Mouse (Mus musculus): ENCODE measurements around the gene Tas2r129. TPM values are rescaled to one million over a fixed set of nuclear protein-coding genes. Genes with fewer than 3 reads are reported as not detected.
"Not testable (repeated sequence)": the region's sequence is repeated elsewhere in the genome, so short reads cannot be mapped to it uniquely, and the experiment has no call there.

The Tas2r129 gene
- total RNA-seq (2014; rRNA removed) (not detected in 2 replicates), polyA plus RNA-seq (2015; fragmentation: Nextera tagmentation; extraction: Ambion mirVana) (not detected in 2 replicates)

DNA sequence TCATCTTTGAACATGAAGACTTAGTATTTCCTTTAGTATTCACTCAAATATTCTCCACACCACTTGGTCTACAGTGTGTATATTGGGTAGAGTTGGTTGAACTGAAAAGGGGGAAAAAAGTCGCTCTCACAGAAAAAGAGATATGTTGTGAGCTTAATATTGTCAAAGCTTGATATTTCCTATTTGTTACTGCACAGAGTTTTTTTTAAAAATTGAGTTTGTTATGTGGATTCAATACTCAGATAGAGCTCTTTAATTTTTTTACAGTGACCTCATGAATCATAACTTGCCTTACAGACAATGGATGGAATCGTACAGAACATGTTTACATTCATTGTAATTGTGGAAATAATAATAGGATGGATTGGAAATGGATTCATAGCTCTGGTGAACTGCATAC lies at the start of gene Tas2r129:
Gene Tas2r129, plus strand, starts transcription at position 301 of the 400 bp plus-strand sequence.
- no peak for ATAC-seq (ENCODE audit: low FRiP score)
- no peaks in the 10 kb centered on the region for H3K9me3 ChIP-seq (ENCODE audit: low read length)
- H3K4me2 ChIP-seq (ENCODE audit: low read depth, low read length, poor library complexity, severe bottlenecking), result no peak within 1 kb of the TSS
- no peak within 1 kb of the TSS for H3K27ac ChIP-seq (ENCODE audit: low read depth, low read length)
- H3K4me1 ChIP-seq (ENCODE audit: insufficient read depth, low read length), result no peaks in the 10 kb centered on the region
- no peak for TF ChIP-seq CTCF (IDR thresholded peaks at IDR 0.05)
- DNase-seq (ENCODE audit: low spot score), result no peak
- H3K9ac ChIP-seq (replicated peaks; ENCODE audit: low read length, poor library complexity, severe bottlenecking), result no peak within 1 kb of the TSS
- H3K27me3 ChIP-seq (ENCODE audit: insufficient read depth, low read length), result no peaks in the 10 kb centered on the region
- WGBS, result 80% methylated on average over 2 of the region's 2 CpGs
- no peaks in the 10 kb centered on the region for H3K36me3 ChIP-seq (ENCODE audit: insufficient read depth, low read length)
- H3K4me3 ChIP-seq (ENCODE audit: low read depth, low read length), result no peak within 1 kb of the TSS

DNA sequence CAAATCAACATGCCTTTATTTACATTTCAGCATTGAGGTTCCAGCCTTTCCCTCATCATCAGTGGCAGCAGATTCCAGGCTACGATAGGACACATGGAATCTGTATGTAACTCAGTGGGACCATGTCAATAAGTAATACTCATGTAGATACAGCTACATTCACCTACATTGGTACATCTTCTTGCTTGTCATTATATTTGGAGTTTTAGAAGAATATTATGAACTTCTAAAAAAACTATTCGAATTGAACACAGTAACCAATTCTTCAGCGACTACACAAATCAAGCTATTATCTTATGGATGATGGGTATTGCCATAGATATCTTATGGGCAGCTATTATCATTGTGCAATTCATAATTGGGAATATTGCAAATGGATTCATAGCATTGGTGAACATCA lies 41.6 kb upstream of the Tas2r129 start, which contains the start of gene Tas2r125:
Gene Tas2r125, plus strand, starts transcription at position 301 of the 400 bp plus-strand sequence.
- no peaks in the 10 kb centered on the region for H3K9me3 ChIP-seq (ENCODE audit: low read length)
- H3K27ac ChIP-seq (ENCODE audit: low read depth, low read length), result no peak within 1 kb of the TSS
- H3K4me3 ChIP-seq (ENCODE audit: low read depth, low read length), result no peak within 1 kb of the TSS
- ATAC-seq (ENCODE audit: low FRiP score) (no peak), DNase-seq (ENCODE audit: low spot score) (no peak)
- no peaks in the 10 kb centered on the region for H3K36me3 ChIP-seq (ENCODE audit: insufficient read depth, low read length)
- H3K4me2 ChIP-seq (ENCODE audit: low read depth, low read length, poor library complexity, severe bottlenecking), result no peak within 1 kb of the TSS
- TF ChIP-seq CTCF (IDR thresholded peaks at IDR 0.05), result no peak
- no peaks in the 10 kb centered on the region for H3K4me1 ChIP-seq (ENCODE audit: insufficient read depth, low read length)
- H3K27me3 ChIP-seq (ENCODE audit: insufficient read depth, low read length), result no peaks in the 10 kb centered on the region
- 88% methylated on average over 3 of the region's 3 CpGs for WGBS
- no peak within 1 kb of the TSS for H3K9ac ChIP-seq (replicated peaks; ENCODE audit: low read length, poor library complexity, severe bottlenecking)

DNA sequence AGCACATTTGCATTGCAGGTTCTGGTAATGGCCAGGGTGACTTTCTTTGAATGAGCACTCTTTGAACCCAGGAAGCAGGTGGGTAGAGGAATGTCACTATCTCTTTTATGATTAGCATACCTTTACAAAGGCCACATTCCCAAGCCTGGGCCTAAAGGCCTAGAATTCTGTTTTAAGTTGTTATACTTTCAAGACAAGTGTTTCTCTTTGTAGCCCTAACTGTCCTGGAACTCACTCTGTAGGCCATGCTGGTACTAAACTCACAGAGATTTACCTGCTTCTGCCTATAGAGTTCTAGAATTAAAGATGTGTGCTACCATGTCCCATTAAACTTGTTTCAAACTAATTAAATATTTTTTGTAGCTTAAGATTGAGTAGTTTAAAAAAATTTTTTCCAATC lies 9.5 kb upstream of the Tas2r129 start:
- not testable (repeated sequence) for H3K36me3 ChIP-seq (ENCODE audit: insufficient read depth, low read length); ATAC-seq (ENCODE audit: low FRiP score); H3K27me3 ChIP-seq (ENCODE audit: insufficient read depth, low read length)

DNA sequence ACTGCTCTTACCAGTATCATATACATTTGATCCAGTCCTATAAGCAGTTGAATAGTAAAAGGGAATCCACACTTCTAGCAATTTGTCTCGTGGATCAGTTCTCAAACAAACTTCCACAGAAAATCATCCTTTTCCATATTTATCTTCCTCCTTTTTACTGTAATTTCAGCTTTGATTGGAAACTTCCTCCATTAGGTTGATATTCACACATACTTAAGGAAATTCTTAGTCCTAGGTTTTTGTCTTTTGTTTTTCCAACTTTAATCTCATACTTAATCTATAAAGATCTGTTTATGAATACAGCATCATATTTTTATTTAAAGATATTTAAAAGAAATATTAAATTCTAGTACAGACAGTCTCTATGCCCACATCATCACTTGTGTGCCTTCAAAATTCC lies 6.9 kb downstream of the Tas2r129 start, which contains the start of gene Tas2r131:
Gene Tas2r131, minus strand, starts transcription at position 101 of the 400 bp plus-strand sequence.
- Histone ChIP-seq H3K27ac (ENCODE audit: low read depth, low read length) (no peak within 1 kb of the TSS), H3K4me2 (ENCODE audit: low read depth, low read length, poor library complexity, severe bottlenecking) (no peak within 1 kb of the TSS), H3K4me3 (ENCODE audit: low read depth, low read length) (no peak within 1 kb of the TSS), H3K27me3 (ENCODE audit: insufficient read depth, low read length) (no peaks in the 10 kb centered on the region), H3K9me3 (ENCODE audit: low read length) (no peaks in the 10 kb centered on the region), H3K4me1 (ENCODE audit: insufficient read depth, low read length) (no peaks in the 10 kb centered on the region), H3K9ac (replicated peaks; ENCODE audit: low read length, poor library complexity, severe bottlenecking) (no peak within 1 kb of the TSS), H3K36me3 (ENCODE audit: insufficient read depth, low read length) (no peaks in the 10 kb centered on the region)
- ATAC-seq (ENCODE audit: low FRiP score), result no peak
- no peak for DNase-seq (ENCODE audit: low spot score)
- no peak for TF ChIP-seq CTCF (IDR thresholded peaks at IDR 0.05)
- 60% methylated on average over 1 of the region's 1 CpGs for WGBS

More for the DNA sequence above, 9.5 kb upstream of the Tas2r129 start:
- DNase-seq (ENCODE audit: low spot score); H3K9ac ChIP-seq (replicated peaks; ENCODE audit: low read length, poor library complexity, severe bottlenecking); H3K27ac ChIP-seq (ENCODE audit: low read depth, low read length); H3K9me3 ChIP-seq (ENCODE audit: low read length); H3K4me3 ChIP-seq (ENCODE audit: low read depth, low read length); H3K4me1 ChIP-seq (ENCODE audit: insufficient read depth, low read length); H3K4me2 ChIP-seq (ENCODE audit: low read depth, low read length, poor library complexity, severe bottlenecking): not testable (repeated sequence)

DNA sequence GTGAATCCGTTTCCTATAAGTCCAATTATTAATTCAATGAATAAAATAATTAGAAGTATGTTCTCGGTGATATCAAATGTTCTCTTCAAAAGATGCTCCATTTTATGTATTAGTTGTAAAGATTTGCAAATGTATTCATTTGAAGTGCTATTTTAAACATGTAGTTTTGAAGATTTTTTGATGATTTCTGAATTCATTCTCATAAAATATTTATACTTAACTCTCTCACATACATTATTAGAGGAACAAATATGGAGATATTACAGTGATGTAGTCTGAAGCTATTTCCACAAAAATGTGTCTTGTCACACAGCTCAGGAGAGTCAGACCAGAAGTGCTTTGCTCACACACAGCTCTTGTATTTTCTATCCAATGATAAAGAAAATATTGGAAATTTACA lies 30.0 kb downstream of the Tas2r129 start, which contains the start of gene Tas2r109:
Gene Tas2r109, minus strand, starts transcription at position 101 of the 400 bp plus-strand sequence.
- Histone ChIP-seq H3K4me3 (ENCODE audit: low read depth, low read length) (no peak within 1 kb of the TSS), H3K9me3 (ENCODE audit: low read length) (no peaks in the 10 kb centered on the region), H3K27ac (ENCODE audit: low read depth, low read length) (no peak within 1 kb of the TSS), H3K4me1 (ENCODE audit: insufficient read depth, low read length) (no peaks in the 10 kb centered on the region), H3K9ac (replicated peaks; ENCODE audit: low read length, poor library complexity, severe bottlenecking) (no peak within 1 kb of the TSS), H3K36me3 (ENCODE audit: insufficient read depth, low read length) (no peaks in the 10 kb centered on the region), H3K4me2 (ENCODE audit: low read depth, low read length, poor library complexity, severe bottlenecking) (no peak within 1 kb of the TSS), H3K27me3 (ENCODE audit: insufficient read depth, low read length) (no peaks in the 10 kb centered on the region)
- ATAC-seq (ENCODE audit: low FRiP score) (no peak), DNase-seq (ENCODE audit: low spot score) (no peak)
- TF ChIP-seq CTCF (IDR thresholded peaks at IDR 0.05), result no peak
- 69% methylated on average over 2 of the region's 2 CpGs for WGBS

Other genes starting within 250 kb of the Tas2r129 start
- not detected in 2 replicates for gene Tas2r122, start 239.2 kb upstream of the Tas2r129 start, total RNA-seq (2014; rRNA removed)
- gene Tas2r122, start 239.2 kb upstream of the Tas2r129 start, polyA plus RNA-seq (2015; fragmentation: Nextera tagmentation; extraction: Ambion mirVana), result not detected in 2 replicates
- not detected in 2 replicates for gene Tas2r115, start 213.1 kb upstream of the Tas2r129 start, total RNA-seq (2014; rRNA removed)
- not detected in 2 replicates for gene Tas2r115, start 213.1 kb upstream of the Tas2r129 start, polyA plus RNA-seq (2015; fragmentation: Nextera tagmentation; extraction: Ambion mirVana)
- not detected in 2 replicates for gene Tas2r124, start 196.4 kb upstream of the Tas2r129 start, total RNA-seq (2014; rRNA removed)
- gene Tas2r124, start 196.4 kb upstream of the Tas2r129 start, polyA plus RNA-seq (2015; fragmentation: Nextera tagmentation; extraction: Ambion mirVana), result not detected in 2 replicates
- gene Tas2r102, start 189.0 kb upstream of the Tas2r129 start, total RNA-seq (2014; rRNA removed), result not detected in 2 replicates
- not detected in 2 replicates for gene Tas2r102, start 189.0 kb upstream of the Tas2r129 start, polyA plus RNA-seq (2015; fragmentation: Nextera tagmentation; extraction: Ambion mirVana)
- gene Tas2r136, start 172.9 kb upstream of the Tas2r129 start, total RNA-seq (2014; rRNA removed), result not detected in 2 replicates
- not detected in 2 replicates for gene Tas2r136, start 172.9 kb upstream of the Tas2r129 start, polyA plus RNA-seq (2015; fragmentation: Nextera tagmentation; extraction: Ambion mirVana)
- gene Tas2r117, start 148.3 kb upstream of the Tas2r129 start, total RNA-seq (2014; rRNA removed), result not detected in 2 replicates
- not detected in 2 replicates for gene Tas2r117, start 148.3 kb upstream of the Tas2r129 start, polyA plus RNA-seq (2015; fragmentation: Nextera tagmentation; extraction: Ambion mirVana)
- gene Tas2r123, start 104.0 kb upstream of the Tas2r129 start, total RNA-seq (2014; rRNA removed), result not detected in 2 replicates
- gene Tas2r123, start 104.0 kb upstream of the Tas2r129 start, polyA plus RNA-seq (2015; fragmentation: Nextera tagmentation; extraction: Ambion mirVana), result not detected in 2 replicates
- gene Tas2r116, start 95.7 kb upstream of the Tas2r129 start, total RNA-seq (2014; rRNA removed), result not detected in 2 replicates
- gene Tas2r116, start 95.7 kb upstream of the Tas2r129 start, polyA plus RNA-seq (2015; fragmentation: Nextera tagmentation; extraction: Ambion mirVana), result not detected in 2 replicates
- gene Tas2r110, start 83.1 kb upstream of the Tas2r129 start, total RNA-seq (2014; rRNA removed), result not detected in 2 replicates
- not detected in 2 replicates for gene Tas2r110, start 83.1 kb upstream of the Tas2r129 start, polyA plus RNA-seq (2015; fragmentation: Nextera tagmentation; extraction: Ambion mirVana)
- not detected in 2 replicates for gene Tas2r113, start 58.1 kb upstream of the Tas2r129 start, total RNA-seq (2014; rRNA removed)
- not detected in 2 replicates for gene Tas2r113, start 58.1 kb upstream of the Tas2r129 start, polyA plus RNA-seq (2015; fragmentation: Nextera tagmentation; extraction: Ambion mirVana)
- not detected in 2 replicates for gene Tas2r125, start 41.5 kb upstream of the Tas2r129 start, total RNA-seq (2014; rRNA removed)
- gene Tas2r125, start 41.5 kb upstream of the Tas2r129 start, polyA plus RNA-seq (2015; fragmentation: Nextera tagmentation; extraction: Ambion mirVana), result not detected in 2 replicates
- gene Tas2r131, start 6.8 kb downstream of the Tas2r129 start, total RNA-seq (2014; rRNA removed), result not detected in 2 replicates
- not detected in 2 replicates for gene Tas2r131, start 6.8 kb downstream of the Tas2r129 start, polyA plus RNA-seq (2015; fragmentation: Nextera tagmentation; extraction: Ambion mirVana)
- gene Tas2r109, start 29.9 kb downstream of the Tas2r129 start, total RNA-seq (2014; rRNA removed), result not detected in 2 replicates
- gene Tas2r109, start 29.9 kb downstream of the Tas2r129 start, polyA plus RNA-seq (2015; fragmentation: Nextera tagmentation; extraction: Ambion mirVana), result not detected in 2 replicates
- not detected in 2 replicates for gene Tas2r103, start 86.0 kb downstream of the Tas2r129 start, total RNA-seq (2014; rRNA removed)
- not detected in 2 replicates for gene Tas2r103, start 86.0 kb downstream of the Tas2r129 start, polyA plus RNA-seq (2015; fragmentation: Nextera tagmentation; extraction: Ambion mirVana)
- not detected in 2 replicates for gene Tas2r140, start 104.7 kb downstream of the Tas2r129 start, total RNA-seq (2014; rRNA removed)
- not detected in 2 replicates for gene Tas2r140, start 104.7 kb downstream of the Tas2r129 start, polyA plus RNA-seq (2015; fragmentation: Nextera tagmentation; extraction: Ambion mirVana)
- gene Smim10l1, start 153.8 kb downstream of the Tas2r129 start, total RNA-seq (2014; rRNA removed), result 185 and 229 TPM in 2 replicates
- gene Smim10l1, start 153.8 kb downstream of the Tas2r129 start, polyA plus RNA-seq (2015; fragmentation: Nextera tagmentation; extraction: Ambion mirVana), result 149 and 160 TPM in 2 replicates

All from midbrain, postnatal 0 days (tissue).